Mouse (Mus musculus): ENCODE results near the gene Tmem40. TPM values are rescaled to one million over a fixed set of nuclear protein-coding genes. Genes with fewer than 3 reads are reported as not detected.

Tmem40 gene
- total RNA-seq, 2 experiments from 2014 or later: 2.1 TPM

GRCm38 (mm10) chr6:115717715-115718558 is 44.3 kb downstream of the Tmem40 start:
- DNase-seq (ENCODE audit: low spot score in 2 of 2): no peak
- intact Hi-C loops (cut with DNase I): no loop called here

DNA sequence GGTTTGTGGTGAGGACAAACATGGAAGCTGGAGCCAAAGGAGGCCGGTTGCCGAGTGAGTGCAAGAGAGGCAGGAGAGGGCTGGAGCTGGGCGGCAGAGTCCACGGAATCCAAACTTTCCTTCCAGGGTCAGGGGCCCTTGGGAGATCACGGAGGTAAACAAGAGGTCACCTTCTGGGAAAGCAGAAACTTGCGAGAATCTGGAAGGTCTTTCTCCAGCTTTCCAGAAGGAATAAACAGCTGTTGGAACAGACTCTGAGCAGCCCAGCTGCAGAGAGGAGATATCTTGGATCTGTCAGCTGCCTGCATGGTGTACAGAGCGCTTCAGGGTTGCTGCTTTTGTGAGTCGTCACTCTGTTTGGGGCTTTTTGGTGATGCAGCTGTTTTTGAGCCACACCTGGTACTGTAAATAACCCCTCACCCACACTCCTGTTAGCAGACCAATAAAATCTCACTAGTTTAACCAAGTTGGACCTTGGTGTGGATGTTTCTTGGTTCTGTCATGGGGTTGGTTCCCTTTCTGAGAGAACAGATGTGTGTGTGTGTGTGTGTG is 45.0 kb downstream of the Tmem40 start:
- no peak for DNase-seq (ENCODE audit: low spot score in 2 of 2)
- intact Hi-C loops (cut with DNase I): no loop called here

DNA sequence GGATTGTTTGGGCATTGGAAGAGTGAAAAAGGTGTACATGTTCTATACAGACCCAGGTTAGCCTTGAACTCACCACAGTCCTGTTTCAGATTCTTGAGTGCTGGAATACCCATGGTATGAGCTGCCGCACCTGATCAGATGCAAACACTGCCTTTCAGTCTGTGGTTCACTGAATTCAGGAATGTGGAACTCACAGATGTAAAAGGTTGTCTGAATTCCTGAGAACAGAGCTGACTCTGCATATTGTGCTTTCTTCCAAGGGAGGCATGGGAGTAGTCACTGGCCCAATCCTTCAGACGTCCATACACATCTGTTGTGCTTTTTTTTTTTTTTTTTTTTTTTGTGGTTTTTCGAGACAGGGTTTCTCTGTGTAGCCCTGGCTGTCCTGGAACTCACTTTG is 50.9 kb downstream of the Tmem40 start:
- DNase-seq (ENCODE audit: low spot score in 2 of 2): no peak
- intact Hi-C loops (cut with DNase I): no loop called here

- intact Hi-C loops (cut with DNase I): no loop called here
- no peak for DNase-seq (ENCODE audit: low spot score in 2 of 2)
Measured at GRCm38 (mm10) chr6:115702901-115703300, 59.3 kb downstream of the Tmem40 start.

GRCm38 (mm10) chr6:115701302-115701701 is 60.9 kb downstream of the Tmem40 start:
- no peak for DNase-seq (ENCODE audit: low spot score in 2 of 2)
- intact Hi-C loops (cut with DNase I): no loop called here

- intact Hi-C loops (cut with DNase I): no loop called here
- DNase-seq (ENCODE audit: low spot score in 2 of 2): no peak
Measured at GRCm38 (mm10) chr6:115700778-115701177, 61.4 kb downstream of the Tmem40 start.

GRCm38 (mm10) chr6:115698699-115699098 is 63.5 kb downstream of the Tmem40 start:
- intact Hi-C loops (cut with DNase I): no loop called here

GRCm38 (mm10) chr6:115697739-115698558 is 64.3 kb downstream of the Tmem40 start:
- intact Hi-C loops (cut with DNase I): no loop called here
- DNase-seq (ENCODE audit: low spot score in 2 of 2): peak in 1 of 2 experiments; percentile 44

More at GRCm38 (mm10) chr6:115698699-115699098, 63.5 kb downstream of the Tmem40 start:
- DNase-seq (ENCODE audit: low spot score in 2 of 2): no peak

DNA sequence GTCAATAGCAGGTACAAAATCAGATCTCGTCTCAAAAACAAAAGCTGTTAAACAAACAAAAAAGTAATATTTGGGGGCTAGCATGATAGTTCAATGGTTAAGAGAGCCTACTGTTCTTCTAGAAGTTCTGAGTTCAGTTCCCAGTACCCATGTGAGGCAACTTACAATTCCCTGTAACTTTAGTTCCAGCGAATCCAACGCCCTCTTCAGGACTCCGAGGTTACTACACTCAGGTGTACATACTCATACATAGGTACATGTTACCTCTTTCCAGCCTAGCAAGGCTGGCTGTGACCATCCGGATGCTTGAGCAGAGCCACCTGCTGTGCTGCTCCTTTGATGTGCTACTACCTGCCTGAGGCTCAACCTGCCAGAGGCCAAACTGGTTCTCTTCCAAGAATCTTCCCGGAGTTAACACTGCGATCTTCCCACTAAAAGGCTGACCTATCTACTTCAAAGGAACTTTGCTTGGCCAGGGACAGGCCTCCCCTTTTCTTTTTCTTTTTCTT is 65.4 kb downstream of the Tmem40 start:
- intact Hi-C loops (cut with DNase I): no loop called here
- DNase-seq (ENCODE audit: low spot score in 2 of 2): no peak

DNA sequence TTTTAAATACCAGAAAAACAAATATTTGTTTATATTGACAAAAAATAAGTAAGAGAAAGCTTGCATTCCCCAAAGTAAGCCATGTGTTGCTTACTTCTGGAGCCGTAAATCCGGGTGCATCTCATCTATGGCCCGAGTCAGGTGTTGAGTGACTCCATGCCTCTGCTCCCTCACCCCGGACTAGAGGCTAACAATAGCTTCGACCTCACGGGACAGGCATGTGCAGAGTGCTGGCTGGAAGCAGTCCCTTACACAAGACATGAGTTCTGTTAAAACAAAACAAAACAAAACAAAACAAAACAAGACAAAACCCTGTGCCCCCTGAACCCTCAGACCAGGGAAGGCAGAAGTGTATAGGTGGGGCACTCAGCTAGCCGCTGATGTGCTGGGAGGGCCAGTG is 67.1 kb downstream of the Tmem40 start:
- DNase-seq (ENCODE audit: low spot score in 2 of 2): no peak
- intact Hi-C loops (cut with DNase I): no loop called here

DNA sequence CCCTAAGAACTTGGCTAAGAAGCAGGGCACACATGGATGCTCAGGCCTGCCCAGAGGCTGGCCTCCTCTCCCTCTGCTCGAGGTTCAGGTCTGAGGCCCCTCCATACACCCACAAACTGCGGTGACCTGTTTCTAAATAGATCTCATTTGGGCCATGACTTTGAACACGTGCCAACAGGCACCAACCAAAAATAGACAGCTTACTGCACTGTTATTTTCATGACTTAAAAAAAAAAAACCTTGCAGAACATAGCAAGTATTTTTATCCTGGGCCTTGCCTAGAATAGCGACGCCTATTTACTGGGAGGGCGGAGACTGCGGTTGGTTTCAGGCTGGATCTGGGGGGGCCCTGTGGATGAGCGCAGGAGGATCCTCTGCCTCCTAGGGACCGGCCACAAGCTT is 67.8 kb downstream of the Tmem40 start:
- peak; percentile 40 to 64 for DNase-seq (ENCODE audit: low spot score in 2 of 2)
- intact Hi-C loops (cut with DNase I): no loop called here

DNA sequence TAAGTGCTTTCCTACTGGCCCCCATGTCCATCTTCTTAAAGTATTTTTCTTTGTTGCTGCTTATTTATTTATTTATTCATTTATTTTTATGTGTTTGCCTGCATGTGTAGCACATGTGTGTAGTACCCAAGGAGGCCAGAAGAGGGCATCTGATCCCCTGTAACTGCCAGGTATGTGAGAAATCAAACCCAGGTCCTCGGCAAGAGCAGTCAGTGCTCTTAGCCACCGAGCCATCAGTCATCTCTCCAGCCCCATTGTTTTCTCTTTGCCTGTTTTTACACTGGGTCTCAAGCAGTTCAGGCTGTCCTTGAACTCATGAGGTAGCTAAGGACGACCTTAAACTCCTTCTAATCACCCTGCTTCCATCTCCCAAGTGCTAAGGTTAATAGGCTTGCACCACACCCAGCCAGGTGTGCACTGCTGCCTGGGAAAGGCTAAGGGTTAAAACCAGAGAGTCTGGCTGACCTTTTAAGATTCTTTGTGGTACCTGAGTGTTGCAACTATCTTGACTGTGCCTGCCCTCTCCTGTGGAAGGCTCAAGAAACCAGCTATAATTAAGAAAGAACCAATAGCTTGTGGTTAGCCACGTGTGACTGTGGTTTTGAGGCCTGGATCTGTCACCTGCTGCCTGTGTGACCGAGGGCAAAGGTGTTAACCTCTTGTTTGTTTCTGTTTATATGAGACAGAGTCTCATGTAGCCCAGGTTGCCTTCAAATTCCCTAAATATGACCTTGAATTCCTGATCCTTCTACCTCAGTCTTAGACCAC is 69.1 kb downstream of the Tmem40 start:
- intact Hi-C loops (cut with DNase I): no loop called here
- peak in 1 of 2 experiments; percentile 17 for DNase-seq (ENCODE audit: low spot score in 2 of 2)

DNA sequence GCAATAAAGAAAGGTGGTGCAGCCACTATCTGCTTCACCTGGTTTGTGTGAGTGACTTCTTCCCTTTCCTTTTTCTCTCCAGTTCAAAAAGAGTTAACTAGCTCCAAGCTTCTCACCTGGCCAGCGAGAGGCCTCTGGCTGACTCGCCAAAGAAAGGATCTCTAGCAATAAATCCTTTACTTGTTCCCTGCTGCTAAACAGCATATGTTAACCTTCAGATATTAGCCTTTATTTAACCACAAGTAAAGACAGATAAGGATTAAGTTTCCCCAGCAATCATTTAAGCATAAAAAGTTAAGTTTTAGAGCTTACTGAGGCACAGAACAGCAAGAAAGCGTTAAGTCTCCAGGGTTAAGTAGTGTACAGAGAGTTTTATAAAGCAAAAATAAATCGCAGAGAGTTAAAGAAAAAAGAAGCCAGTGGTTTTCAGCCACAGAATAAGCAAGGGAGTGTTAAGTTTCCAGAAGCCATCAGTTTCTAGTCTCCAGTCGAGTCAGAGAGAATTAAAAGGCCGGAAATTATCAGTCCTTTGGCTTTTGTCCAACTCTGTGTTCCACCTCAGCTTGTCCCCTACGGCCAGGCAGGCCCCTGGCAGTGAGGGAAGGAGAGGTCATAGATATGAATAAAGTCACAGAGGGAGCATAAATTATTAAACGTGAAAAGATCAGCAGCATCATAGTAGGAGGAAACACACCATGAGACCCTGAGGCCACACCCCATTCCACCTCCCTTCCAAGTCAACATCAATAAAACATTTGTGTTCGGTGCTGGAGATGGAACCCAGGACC is 69.9 kb downstream of the Tmem40 start:
- intact Hi-C loops (cut with DNase I): no loop called here
- DNase-seq (ENCODE audit: low spot score in 2 of 2): no peak

- intact Hi-C loops (cut with DNase I): no loop called here
- no peak for DNase-seq (ENCODE audit: low spot score in 2 of 2)
Measured at GRCm38 (mm10) chr6:115690105-115690504, 72.1 kb downstream of the Tmem40 start.

GRCm38 (mm10) chr6:115688589-115688988 is 73.6 kb downstream of the Tmem40 start:
- intact Hi-C loops (cut with DNase I): no loop called here
- DNase-seq (ENCODE audit: low spot score in 2 of 2): no peak

DNA sequence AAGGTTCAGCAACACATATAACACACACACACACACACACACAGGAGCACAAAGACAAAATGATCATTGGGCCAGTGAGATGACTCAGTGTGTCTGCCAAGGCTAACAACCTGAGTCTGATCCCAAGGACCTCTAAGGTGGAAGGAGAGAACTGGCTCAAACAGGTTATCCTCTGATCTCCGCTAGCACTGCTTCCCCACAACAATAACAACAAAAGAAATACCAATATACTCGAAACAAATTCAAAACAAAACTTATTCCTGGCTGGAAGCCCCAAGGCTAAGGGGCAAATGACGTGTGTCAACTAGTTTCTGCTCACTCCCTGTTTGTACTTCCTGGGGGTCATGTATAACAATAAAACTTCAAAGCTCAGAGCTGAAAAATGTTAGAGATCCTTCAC is 74.5 kb downstream of the Tmem40 start:
- no peak for DNase-seq (ENCODE audit: low spot score in 2 of 2)
- intact Hi-C loops (cut with DNase I): no loop called here

- intact Hi-C loops (cut with DNase I): no loop called here
- no peak for DNase-seq (ENCODE audit: low spot score in 2 of 2)
Measured at GRCm38 (mm10) chr6:115684851-115685646, 77.2 kb downstream of the Tmem40 start.

DNA sequence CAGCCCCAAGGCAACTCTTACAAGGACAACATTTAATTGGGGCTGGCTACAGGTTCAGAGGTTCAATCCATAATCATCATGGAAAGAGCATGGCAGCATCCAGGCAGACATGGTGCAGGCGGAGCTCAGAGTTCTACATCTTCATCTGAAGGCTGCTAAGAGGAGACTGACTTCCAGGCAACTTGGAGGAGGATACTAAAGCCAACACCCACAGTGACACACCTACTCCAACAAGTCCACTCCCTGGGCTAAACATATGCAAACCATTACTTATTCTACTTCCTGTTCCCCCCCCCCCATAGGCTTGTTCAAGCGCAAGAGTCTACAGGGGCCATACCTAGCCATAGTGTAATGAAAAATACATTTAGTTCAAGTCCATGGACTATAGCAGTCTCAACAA is 77.9 kb downstream of the Tmem40 start:
- intact Hi-C loops (cut with DNase I): no loop called here
- no peak for DNase-seq (ENCODE audit: low spot score in 2 of 2)

All from left cerebral cortex, postnatal 14 days (tissue).